Mouse (Mus musculus) T-cell, adult 2 months (primary cell): ENCODE data around the gene Smyd2.
A peak's percentile ranks its signal among the peaks of the same experiment; 100 is the strongest.

Source experiments
- DNase-seq: peaks from one replicate; pipeline ENCODE4 v3.0.0; 2022; ENCODE audit warnings: low spot score

Gene Smyd2

GRCm38 (mm10) chr1:189871625-189872024 is 50.5 kb downstream of the Smyd2 start:
- DNase-seq, result no peak

DNA sequence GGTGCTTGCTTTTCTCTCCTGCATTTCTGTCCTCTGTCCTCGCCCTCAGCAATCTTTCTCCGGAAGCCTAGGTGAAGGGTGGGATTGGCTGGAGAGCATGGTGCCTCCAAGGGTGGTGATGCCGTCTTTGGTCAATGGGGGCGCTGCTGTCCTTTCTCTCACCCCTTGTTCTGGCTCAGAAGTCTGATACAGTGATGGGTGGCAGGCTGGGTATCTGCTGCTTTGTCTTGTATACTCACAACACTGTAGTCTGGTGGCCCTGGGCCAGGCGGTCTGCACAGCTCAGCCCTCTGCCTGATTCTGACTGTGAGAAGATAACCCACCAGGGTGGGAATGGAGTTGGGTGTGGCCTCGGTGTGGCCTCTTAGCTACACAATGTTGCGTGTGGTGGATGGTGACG is 51.6 kb downstream of the Smyd2 start:
- DNase-seq, result no peak

- no peak for DNase-seq
Observed at GRCm38 (mm10) chr1:189869651-189870270, 52.4 kb downstream of the Smyd2 start.

GRCm38 (mm10) chr1:189868036-189868435 is 54.1 kb downstream of the Smyd2 start:
- no peak for DNase-seq

DNA sequence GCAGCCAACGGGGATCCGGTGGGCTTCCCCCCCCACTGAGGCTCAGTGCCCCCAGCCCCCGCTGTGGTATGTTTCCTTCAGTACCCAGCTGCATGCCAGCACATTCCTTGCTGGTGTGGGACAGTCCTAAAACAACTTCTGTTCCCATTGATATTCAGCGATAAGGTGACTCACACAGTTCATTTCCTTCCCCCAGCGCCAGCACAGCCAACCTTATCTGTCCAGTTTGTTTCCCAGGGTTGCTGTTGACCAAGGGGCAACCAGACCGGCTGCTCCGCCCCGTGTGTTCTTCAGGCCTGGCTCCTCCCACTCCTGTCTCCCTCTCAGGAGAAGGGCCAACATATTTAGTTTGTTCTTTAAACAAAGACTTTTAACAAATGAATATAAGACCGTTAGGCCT is 54.7 kb downstream of the Smyd2 start:
- DNase-seq, result no peak

- peak; percentile 54 for DNase-seq
Observed at GRCm38 (mm10) chr1:189867034-189867433, 55.1 kb downstream of the Smyd2 start.

DNA sequence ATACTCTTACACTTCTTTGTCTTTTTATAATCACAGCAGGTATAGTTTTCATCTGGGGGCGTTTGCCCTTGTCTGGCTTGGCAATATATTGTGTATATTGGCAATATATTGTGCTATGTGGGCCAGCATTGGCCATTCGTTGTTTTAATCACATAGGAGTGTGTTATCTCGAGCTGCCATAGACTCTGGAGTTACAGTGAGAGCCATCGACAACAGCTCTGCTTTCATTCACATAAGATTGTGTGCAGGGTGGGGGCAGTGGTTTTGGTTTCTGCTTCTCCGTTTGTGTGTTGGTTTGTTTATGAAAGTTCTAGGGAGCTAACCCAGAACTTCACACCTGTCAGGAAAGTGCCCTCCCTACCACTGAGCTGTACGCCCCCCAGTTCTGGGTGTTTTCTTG is 55.5 kb downstream of the Smyd2 start:
- DNase-seq, result no peak

GRCm38 (mm10) chr1:189864846-189865560 is 57.2 kb downstream of the Smyd2 start:
- no peak for DNase-seq

DNA sequence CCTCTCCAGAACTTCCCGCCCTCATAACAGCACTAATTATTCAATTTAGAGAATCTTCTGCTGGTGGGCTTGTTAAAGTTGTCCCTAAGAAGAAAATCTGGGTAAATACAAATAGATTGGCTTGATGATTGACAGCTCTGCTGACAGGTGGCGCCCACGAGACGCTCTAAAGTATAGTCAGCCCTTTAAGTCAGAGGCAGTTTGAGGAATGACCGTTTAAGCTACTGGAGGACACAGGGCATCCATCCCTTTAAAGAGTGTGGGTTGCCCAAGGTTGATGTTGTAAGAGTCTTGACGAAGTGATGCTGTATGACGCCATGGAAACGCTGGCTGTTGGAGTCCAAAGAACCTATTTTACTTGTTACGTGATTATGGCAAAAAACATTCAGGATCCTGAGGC is 57.9 kb downstream of the Smyd2 start:
- DNase-seq, result no peak

DNA sequence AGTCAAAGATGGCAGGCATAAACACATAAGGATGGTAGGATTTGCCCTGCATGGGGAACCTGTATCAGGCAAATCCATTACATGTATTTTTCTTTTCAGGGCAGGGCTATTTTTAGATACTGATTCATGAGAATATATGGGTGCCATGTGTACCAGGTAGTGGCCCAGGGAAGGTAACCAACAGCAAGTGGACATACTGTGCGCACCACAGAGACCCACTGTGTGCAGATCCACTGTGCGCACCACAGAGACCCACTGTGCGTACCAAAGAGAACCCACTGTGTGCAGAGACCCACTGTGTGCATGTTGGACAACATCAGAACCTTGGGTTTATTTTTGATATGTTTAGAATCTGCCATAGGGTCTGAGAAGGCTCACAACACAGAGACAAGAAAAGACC is 58.4 kb downstream of the Smyd2 start:
- DNase-seq, result no peak

DNA sequence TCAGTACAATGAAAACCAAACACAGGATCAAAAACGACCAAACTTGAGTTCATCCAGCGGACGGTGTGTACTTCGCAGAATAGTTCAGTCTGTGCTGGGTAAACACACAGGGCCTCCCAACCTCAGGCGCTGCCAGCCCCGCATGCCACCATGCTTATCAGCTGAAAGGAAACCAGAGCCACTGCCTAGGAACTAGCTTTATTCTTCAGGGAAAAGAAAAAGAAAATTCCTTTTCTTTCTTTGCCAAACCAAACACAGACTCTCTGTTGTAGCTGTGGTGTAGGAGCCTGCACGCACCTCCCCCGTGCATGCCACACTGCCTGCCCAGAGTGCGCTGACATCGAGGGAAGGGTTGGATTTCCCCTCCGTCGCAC is 61.2 kb downstream of the Smyd2 start:
- no peak for DNase-seq

DNA sequence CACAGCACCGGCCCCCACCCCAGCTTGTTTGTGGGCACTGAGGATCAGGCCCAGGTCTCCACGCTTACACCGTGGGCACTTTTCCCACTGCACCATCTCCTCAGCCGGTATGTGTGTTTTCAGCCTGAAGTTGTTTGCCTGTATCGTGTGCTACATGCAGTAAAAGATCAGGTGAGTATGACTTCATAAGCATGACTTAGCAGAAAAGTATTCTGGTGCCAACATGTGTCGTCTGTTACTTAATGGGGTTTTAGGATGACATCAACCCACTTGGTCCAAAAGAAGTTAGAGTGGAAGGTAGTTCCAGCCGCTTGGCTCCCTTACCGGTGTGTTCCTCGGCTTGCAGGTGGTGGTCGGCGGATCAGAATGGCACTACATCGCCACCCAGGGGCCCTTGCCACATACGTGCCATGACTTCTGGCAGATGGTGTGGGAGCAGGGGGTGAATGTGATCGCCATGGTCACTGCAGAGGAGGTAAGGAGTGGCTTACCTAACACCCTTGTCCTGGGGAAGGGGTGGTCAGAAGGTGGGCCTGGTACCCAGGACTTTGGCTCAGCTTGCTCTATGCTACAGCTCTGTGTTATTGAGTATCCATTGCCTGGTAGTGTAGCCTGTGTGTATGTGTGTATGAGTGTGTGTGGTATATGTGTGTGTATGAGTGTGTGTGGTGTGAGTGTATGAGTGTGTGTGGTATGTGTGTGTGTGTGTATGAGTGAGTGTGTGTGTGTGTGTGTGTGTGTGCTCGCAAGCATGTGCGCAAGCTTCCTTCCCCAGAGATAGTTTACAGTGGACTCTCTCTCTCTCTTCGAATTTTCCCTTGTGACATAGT is 61.8 kb downstream of the Smyd2 start:
- DNase-seq, result no peak

GRCm38 (mm10) chr1:189858377-189858776 is 63.8 kb downstream of the Smyd2 start:
- DNase-seq, result no peak

DNA sequence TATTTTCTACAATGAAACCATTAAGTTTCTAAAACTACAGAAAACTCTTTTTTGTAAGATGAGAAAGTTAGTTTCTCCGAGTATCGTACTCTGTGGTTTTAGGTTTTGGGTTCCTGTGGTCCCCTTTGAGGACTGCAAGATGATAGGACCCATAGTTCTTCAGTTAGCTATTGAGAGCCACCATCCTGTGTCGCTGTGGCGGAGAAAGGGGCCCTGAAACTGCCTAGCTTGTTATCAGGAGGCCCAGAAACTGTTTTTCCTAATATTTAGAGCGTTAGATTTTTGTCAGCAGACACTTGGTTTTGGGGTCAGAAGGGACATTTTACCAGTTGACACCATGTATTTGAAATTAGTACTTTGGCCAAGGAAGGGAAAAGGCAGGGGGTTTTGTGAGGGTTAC is 66.4 kb downstream of the Smyd2 start:
- no peak for DNase-seq

GRCm38 (mm10) chr1:189854646-189855045 is 67.5 kb downstream of the Smyd2 start:
- DNase-seq, result no peak

DNA sequence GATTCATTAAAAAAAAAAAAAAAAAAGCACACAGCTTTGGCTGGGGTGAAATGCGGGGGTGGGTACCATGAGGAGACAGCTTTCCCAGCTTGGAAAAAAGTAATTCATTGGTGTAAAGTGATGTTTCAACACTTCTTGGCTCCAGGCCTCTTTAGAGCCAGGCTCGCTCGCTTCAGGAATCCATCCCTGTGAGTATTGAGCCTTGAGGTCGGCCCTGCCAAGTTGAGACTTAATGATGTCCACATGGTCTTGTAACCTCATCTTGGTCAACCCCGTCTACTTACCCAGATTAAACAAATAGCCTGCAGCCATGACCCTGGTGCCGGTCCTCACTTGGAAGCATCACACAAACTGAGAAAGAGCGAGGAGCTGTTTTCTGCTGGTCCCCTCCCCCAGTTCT is 69.7 kb downstream of the Smyd2 start:
- DNase-seq, result no peak

DNA sequence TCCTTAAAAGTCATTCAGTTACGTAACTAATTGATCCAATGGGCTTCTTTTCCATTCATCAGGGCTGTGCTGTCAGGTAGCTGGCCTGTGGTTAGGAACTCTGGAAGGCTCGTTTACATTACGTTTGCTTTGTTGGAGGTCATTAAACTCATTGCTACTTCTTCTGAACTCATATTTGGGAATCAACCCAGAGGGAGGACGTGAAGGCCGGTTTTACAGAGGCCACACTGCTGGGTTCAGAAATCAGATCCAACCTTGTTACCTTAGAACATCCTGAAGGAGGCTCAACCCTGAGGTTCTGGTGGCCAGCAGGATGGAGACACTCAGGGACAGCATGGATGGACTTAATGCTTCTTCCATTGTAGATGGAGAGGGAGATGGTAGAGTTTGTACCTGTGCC is 70.1 kb downstream of the Smyd2 start:
- no peak for DNase-seq

DNA sequence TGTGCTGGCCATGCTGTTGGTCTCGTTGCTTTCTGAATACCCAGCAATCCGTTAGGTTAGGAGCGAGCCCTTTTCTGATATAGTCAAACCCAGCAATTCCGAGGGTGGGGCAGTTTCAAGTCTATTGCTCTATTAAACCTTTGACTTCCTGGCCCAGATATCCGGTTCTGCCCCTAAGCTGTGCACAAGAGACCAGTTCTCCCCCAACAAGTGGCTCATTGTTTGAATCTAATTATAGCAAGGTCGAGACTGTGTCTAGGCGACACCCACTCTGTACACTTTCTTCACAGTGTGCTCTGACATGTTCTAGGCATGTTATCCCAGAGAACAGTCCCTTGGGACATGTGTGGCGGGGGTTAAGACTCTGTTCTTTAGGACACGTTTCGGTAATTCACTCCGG is 72.6 kb downstream of the Smyd2 start:
- DNase-seq, result no peak

DNA sequence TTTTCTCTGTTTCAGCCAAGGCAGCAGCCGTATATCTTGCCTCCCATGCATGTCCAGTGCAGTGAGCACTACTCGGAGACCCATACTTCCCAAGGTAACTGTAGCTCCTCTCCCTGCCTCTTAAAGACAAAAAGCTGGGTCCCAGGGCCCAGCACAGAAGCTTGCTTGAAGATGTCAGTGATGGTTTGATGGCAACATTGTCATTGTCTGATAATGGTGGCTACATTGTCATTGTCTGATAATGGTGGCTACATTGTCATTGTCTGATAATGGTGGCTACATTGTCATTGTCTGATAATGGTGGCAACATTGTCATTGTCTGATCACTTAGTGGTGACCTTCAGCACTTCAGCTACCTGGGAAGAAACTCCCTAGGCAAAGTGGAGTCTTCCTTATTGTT is 75.8 kb downstream of the Smyd2 start:
- DNase-seq, result no peak

- DNase-seq, result no peak
Observed at GRCm38 (mm10) chr1:189834166-189834565, 88.0 kb downstream of the Smyd2 start.

DNA sequence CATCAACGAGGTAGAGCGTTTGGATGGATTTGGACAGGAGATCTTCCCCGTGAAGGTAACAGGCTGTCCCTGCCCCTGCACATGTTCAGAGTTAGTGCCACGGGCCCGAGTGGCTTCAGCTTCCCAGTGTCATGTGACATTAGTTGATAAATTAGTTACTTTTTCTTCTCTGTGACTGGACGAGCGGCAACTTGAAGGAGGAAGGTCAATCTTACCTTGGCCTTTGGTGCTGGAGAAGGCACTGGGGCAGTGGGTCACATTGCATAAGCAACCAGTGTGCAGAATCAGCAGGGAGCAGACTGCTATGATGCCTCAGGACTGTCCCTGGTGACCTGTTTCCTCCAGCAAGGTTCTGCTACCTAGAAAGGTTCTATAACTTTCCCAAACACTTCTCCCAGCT is 88.8 kb downstream of the Smyd2 start:
- no peak for DNase-seq

- DNase-seq, result peak; percentile 8
Observed at GRCm38 (mm10) chr1:189830797-189831232, 91.3 kb downstream of the Smyd2 start.
